Mouse (Mus musculus): Measurements from ENCODE around the gene Hpn.

Hpn gene

GRCm38 (mm10) chr7:31115182-31115581 lies at the start of gene Hpn:
TSS of gene Hpn (minus strand) at chr7:31115290.
- no peak for DNase-seq (ENCODE audit: low spot score)

GRCm38 (mm10) chr7:31164748-31165147 lies 49.7 kb upstream of the Hpn start:
- no peak for DNase-seq (ENCODE audit: low spot score)

GRCm38 (mm10) chr7:31163666-31164577 lies 48.8 kb upstream of the Hpn start:
- no peak for DNase-seq (ENCODE audit: low spot score)

- no peak for DNase-seq (ENCODE audit: low spot score)
Measured at GRCm38 (mm10) chr7:31162324-31162723, 47.2 kb upstream of the Hpn start.

GRCm38 (mm10) chr7:31161831-31162230 lies 46.7 kb upstream of the Hpn start:
- no peak for DNase-seq (ENCODE audit: low spot score)

GRCm38 (mm10) chr7:31161246-31161645 lies 46.2 kb upstream of the Hpn start:
- DNase-seq (ENCODE audit: low spot score): no peak

GRCm38 (mm10) chr7:31160763-31161162 lies 45.7 kb upstream of the Hpn start:
- DNase-seq (ENCODE audit: low spot score): no peak

- DNase-seq (ENCODE audit: low spot score): peak; percentile 62
Measured at GRCm38 (mm10) chr7:31156034-31156928, 41.2 kb upstream of the Hpn start.

GRCm38 (mm10) chr7:31155296-31156033 lies 40.4 kb upstream of the Hpn start, which contains the start of gene Gramd1a:
TSS of gene Gramd1a (minus strand) at chr7:31155896.
- peak; percentile 72 for DNase-seq (ENCODE audit: low spot score)

- DNase-seq (ENCODE audit: low spot score): no peak
Measured at GRCm38 (mm10) chr7:31153536-31154320, 38.6 kb upstream of the Hpn start.

- DNase-seq (ENCODE audit: low spot score): no peak
Measured at GRCm38 (mm10) chr7:31151301-31152241, 36.5 kb upstream of the Hpn start.

- peak; percentile 89 for DNase-seq (ENCODE audit: low spot score)
Measured at GRCm38 (mm10) chr7:31150566-31151300, 35.6 kb upstream of the Hpn start.

- peak; percentile 66 for DNase-seq (ENCODE audit: low spot score)
Measured at GRCm38 (mm10) chr7:31149751-31150565, 34.9 kb upstream of the Hpn start.

- no peak for DNase-seq (ENCODE audit: low spot score)
Measured at GRCm38 (mm10) chr7:31149271-31149670, 34.2 kb upstream of the Hpn start.

GRCm38 (mm10) chr7:31148756-31149155 lies 33.7 kb upstream of the Hpn start:
- peak; percentile 85 for DNase-seq (ENCODE audit: low spot score)

- peak; percentile 19 for DNase-seq (ENCODE audit: low spot score)
Measured at GRCm38 (mm10) chr7:31148086-31148485, 33.0 kb upstream of the Hpn start.

GRCm38 (mm10) chr7:31145596-31146160 lies 30.6 kb upstream of the Hpn start:
- no peak for DNase-seq (ENCODE audit: low spot score)

GRCm38 (mm10) chr7:31144886-31145285 lies 29.8 kb upstream of the Hpn start:
- DNase-seq (ENCODE audit: low spot score): no peak
